14 mouse cellular contexts compared by ENCODE assay signal in genomic region chr6:87795385-87796150, GRCm38 (mm10). TPM values are rescaled to one million over a fixed set of nuclear protein-coding genes. Genes with fewer than 3 reads are reported as not detected.
DNase-seq lines count a peak whose midpoint lies in the region; ATAC-seq and TF ChIP-seq lines count a peak whose summit lies in the region.
"Had no signal": no experiment of that assay in that cellular context is flagged by ENCODE, and none has a peak within 500 bp of the region (broad histone marks: within the 10 kb centered on the region; RNA-seq: fewer than 3 reads in every experiment).

No protein-coding gene starts in this region.

- no peak for TF ChIP-seq POLR2A in liver, adult 2 months (IDR thresholded peaks at IDR 0.05; ENCODE audit: extremely low read depth, insufficient read depth, low read length)

- H3K9me3 ChIP-seq in midbrain, embryonic 15.5 days, result no peaks in the 10 kb centered on the region
- H3K9me3 ChIP-seq: forebrain, embryonic 10.5 days; hindbrain, embryonic 12.5 days; kidney, embryonic 15.5 days had no signal

- peaks cover 49% of the 10 kb centered on the region for H3K4me1 ChIP-seq in liver, adult 2 months (ENCODE audit: control insufficient read depth, insufficient read depth, low read length)
- H3K4me1 ChIP-seq in midbrain, embryonic 15.5 days, result no peaks in the 10 kb centered on the region

- WGBS in liver, adult 2 months, result 46% methylated on average over 6 of the region's 6 CpGs
- WGBS in midbrain, embryonic 15.5 days, result 60% methylated on average over 6 of the region's 6 CpGs

- no peak overlapping the region for H3K27ac ChIP-seq in liver, adult 2 months (replicated peaks; ENCODE audit: insufficient read depth, low read depth, low read length)
- no peak overlapping the region for H3K27ac ChIP-seq in midbrain, embryonic 15.5 days
- H3K27ac ChIP-seq: forebrain, embryonic 10.5 days; hindbrain, embryonic 12.5 days; kidney, embryonic 15.5 days had no signal

- TF ChIP-seq CTCF in liver, adult 2 months (IDR thresholded peaks at IDR 0.05; ENCODE audit: low read depth, low read length), result no peak

- no peak for ATAC-seq in midbrain, embryonic 15.5 days (replicated peaks)

- no peak overlapping the region for H3K9ac ChIP-seq in liver, adult 2 months (ENCODE audit: low read depth, low read length)
- H3K9ac ChIP-seq in midbrain, embryonic 15.5 days, result no peak overlapping the region
- H3K9ac ChIP-seq: hindbrain, embryonic 12.5 days; kidney, embryonic 15.5 days had no signal

- H3K4me2 ChIP-seq in midbrain, embryonic 15.5 days, result no peak overlapping the region
- H3K4me2 ChIP-seq: hindbrain, embryonic 12.5 days; kidney, embryonic 15.5 days had no signal

- peaks cover 15% of the 10 kb centered on the region for H3K79me2 ChIP-seq in liver, adult 2 months (ENCODE audit: control insufficient read depth, insufficient read depth, low read length)

- no peak overlapping the region for H3K4me3 ChIP-seq in liver, adult 2 months (ENCODE audit: insufficient read depth, low read depth, low read length)
- no peak overlapping the region for H3K4me3 ChIP-seq in midbrain, embryonic 15.5 days
- H3K4me3 ChIP-seq: forebrain, embryonic 10.5 days; hindbrain, embryonic 12.5 days; kidney, embryonic 15.5 days had no signal

- H3K36me3 ChIP-seq in liver, adult 2 months (ENCODE audit: control insufficient read depth, insufficient read depth, low read length), result peaks cover 10% of the 10 kb centered on the region; the same call in 1 of the 2 replicates
- H3K36me3 ChIP-seq in midbrain, embryonic 15.5 days (replicated peaks), result peaks cover 9% of the 10 kb centered on the region; the same call in 1 of the 2 replicates

- H3K27me3 ChIP-seq in liver, adult 2 months (ENCODE audit: control insufficient read depth, insufficient read depth, low read length), result no peaks in the 10 kb centered on the region
- no peaks in the 10 kb centered on the region for H3K27me3 ChIP-seq in midbrain, embryonic 15.5 days (replicated peaks)
- H3K27me3 ChIP-seq: hindbrain, embryonic 12.5 days; kidney, embryonic 15.5 days had no signal

- peak; percentile 76 for DNase-seq in liver, adult 2 months (ENCODE audit: extremely low read depth, low read depth, low spot score)
- DNase-seq in liver, result no peak
- DNase-seq in cerebellum, adult 18-20 months, result peak; percentile 67 to 72
- peak; percentile 58 to 59 for DNase-seq in cerebellum, postnatal 36 days
- no peak for DNase-seq in MN1 (ENCODE audit: low spot score)
- no peak for DNase-seq in urinary bladder, adult 18-20 months (ENCODE audit: low spot score in 2 of 2)
- DNase-seq: adrenal gland, adult 8-10 months; B cell, adult 2 months; gastrocnemius, postnatal 10 days; thymus, adult 18-20 months had no signal

RNA-seq across cellular contexts. Expression of gene Rab43, which starts 16.4 kb away (rescaled TPM):
- total RNA-seq in liver, adult 2 months (2014; rRNA removed), result 63.0 and 71.9 TPM in 2 replicates
- 106 and 139 TPM in 2 replicates for polyA plus RNA-seq in liver, adult 2 months (2012; rRNA removed)
- polyA plus RNA-seq in midbrain, embryonic 15.5 days (2015; fragmentation: Nextera tagmentation; extraction: Ambion mirVana), result 10.2 and 12.6 TPM in 2 replicates

RNA-seq across cellular contexts. Expression of gene Gp9, which starts 17.7 kb away (rescaled TPM):
- total RNA-seq in liver, adult 2 months (2014; rRNA removed), result 0.34 and 0.74 TPM in 2 replicates
- 0.25 TPM in 1 of 2 replicates, not detected in the other for polyA plus RNA-seq in liver, adult 2 months (2012; rRNA removed)
- polyA plus RNA-seq in midbrain, embryonic 15.5 days (2015; fragmentation: Nextera tagmentation; extraction: Ambion mirVana), result 0.93 and 1.0 TPM in 2 replicates
- total RNA-seq: gastrocnemius, postnatal 10 days had no signal

RNA-seq across cellular contexts. Expression of gene Gm45140, which starts 40.0 kb away (rescaled TPM):
- 1.0 and 1.1 TPM in 2 replicates for total RNA-seq in liver, adult 2 months (2014; rRNA removed)
- 0.51 and 0.98 TPM in 2 replicates for polyA plus RNA-seq in liver, adult 2 months (2012; rRNA removed)
- 2.9 and 3.0 TPM in 2 replicates for polyA plus RNA-seq in midbrain, embryonic 15.5 days (2015; fragmentation: Nextera tagmentation; extraction: Ambion mirVana)

RNA-seq across cellular contexts. Expression of gene Isy1, which starts 43.0 kb away (rescaled TPM):
- total RNA-seq in liver, adult 2 months (2014; rRNA removed), result 18.6 and 22.8 TPM in 2 replicates
- 5.6 and 6.8 TPM in 2 replicates for polyA plus RNA-seq in liver, adult 2 months (2012; rRNA removed)
- polyA plus RNA-seq in midbrain, embryonic 15.5 days (2015; fragmentation: Nextera tagmentation; extraction: Ambion mirVana), result 19.3 and 20.9 TPM in 2 replicates

RNA-seq across cellular contexts. Expression of gene Cnbp, which starts 55.3 kb away (rescaled TPM):
- total RNA-seq in liver, adult 2 months (2014; rRNA removed), result 271 and 286 TPM in 2 replicates
- 165 and 177 TPM in 2 replicates for polyA plus RNA-seq in liver, adult 2 months (2012; rRNA removed)
- polyA plus RNA-seq in midbrain, embryonic 15.5 days (2015; fragmentation: Nextera tagmentation; extraction: Ambion mirVana), result 467 and 483 TPM in 2 replicates

Comparison
In these comparisons a context has a peak if more than half of its experiments do, and no peak if none do; other contexts are left out.
1. DNase-seq: peak in liver, adult 2 months (single experiment), cerebellum, adult 18-20 months (2 of 2) and cerebellum, postnatal 36 days (2 of 2); none in liver (single experiment), MN1 (single experiment) and urinary bladder, adult 18-20 months (0 of 2).